Mouse (Mus musculus): ENCODE measurements around the gene Pacs2. TPM values are rescaled to one million over a fixed set of nuclear protein-coding genes. Genes with fewer than 3 reads are reported as not detected.

Gene Pacs2
- total RNA-seq, 2 experiments from 2014 or later = 62.8 to 68.0 TPM

DNA sequence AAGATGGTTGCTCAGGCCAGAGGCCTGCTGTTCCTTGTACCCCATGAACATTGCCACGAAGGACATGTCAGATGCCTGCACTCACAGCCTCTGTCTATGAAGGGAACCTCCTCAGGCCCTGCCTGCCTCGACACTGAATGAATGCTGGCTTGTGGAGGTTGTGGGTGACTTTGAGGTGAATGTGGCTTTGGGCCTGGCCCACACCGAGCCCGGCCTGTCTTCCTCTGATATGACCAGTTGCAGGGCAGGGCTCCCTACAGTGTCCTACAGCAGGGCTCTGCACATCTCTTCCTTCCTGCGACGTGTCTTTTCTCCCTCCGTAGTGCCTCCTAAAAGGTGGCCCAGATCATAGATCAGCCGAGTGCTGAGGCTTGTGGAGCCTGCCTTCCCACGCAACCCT lies 16.7 kb downstream of the Pacs2 start:
- H3K4me3 ChIP-seq = no peak overlapping the region
- no peak for TF ChIP-seq CTCF (IDR thresholded peaks at IDR 0.05)
- intact Hi-C loops (cut with DNase I) = no loop called here
- no peak overlapping the region for H3K27ac ChIP-seq
- no peak for DNase-seq (ENCODE audit: extremely low spot score in 1 of 2, low spot score in 2 of 2)

DNA sequence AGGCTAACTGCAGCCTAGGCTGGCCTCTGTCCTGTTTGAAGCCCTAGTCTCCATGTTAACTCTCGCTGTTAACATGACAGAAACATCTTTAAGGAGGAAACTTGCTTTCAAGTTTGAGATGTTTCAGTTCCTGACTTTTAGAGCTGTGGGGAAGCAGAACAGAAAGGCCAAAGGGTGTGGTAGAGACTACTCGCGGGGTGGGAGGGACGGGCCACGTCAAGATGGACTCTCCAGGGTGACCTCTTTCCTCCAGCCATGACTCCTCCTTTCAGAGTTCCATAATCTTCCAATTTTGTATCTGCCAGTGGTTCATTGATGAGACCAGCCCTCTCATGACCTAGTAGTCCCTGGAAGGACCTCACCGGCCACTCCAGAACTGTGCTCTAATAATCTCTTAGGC lies 17.1 kb downstream of the Pacs2 start:
- Histone ChIP-seq H3K4me3 (no peak overlapping the region), H3K27ac (no peak overlapping the region)
- no peak for DNase-seq (ENCODE audit: extremely low spot score in 1 of 2, low spot score in 2 of 2)
- intact Hi-C loops (cut with DNase I) = no loop called here
- TF ChIP-seq CTCF (IDR thresholded peaks at IDR 0.05) = no peak

DNA sequence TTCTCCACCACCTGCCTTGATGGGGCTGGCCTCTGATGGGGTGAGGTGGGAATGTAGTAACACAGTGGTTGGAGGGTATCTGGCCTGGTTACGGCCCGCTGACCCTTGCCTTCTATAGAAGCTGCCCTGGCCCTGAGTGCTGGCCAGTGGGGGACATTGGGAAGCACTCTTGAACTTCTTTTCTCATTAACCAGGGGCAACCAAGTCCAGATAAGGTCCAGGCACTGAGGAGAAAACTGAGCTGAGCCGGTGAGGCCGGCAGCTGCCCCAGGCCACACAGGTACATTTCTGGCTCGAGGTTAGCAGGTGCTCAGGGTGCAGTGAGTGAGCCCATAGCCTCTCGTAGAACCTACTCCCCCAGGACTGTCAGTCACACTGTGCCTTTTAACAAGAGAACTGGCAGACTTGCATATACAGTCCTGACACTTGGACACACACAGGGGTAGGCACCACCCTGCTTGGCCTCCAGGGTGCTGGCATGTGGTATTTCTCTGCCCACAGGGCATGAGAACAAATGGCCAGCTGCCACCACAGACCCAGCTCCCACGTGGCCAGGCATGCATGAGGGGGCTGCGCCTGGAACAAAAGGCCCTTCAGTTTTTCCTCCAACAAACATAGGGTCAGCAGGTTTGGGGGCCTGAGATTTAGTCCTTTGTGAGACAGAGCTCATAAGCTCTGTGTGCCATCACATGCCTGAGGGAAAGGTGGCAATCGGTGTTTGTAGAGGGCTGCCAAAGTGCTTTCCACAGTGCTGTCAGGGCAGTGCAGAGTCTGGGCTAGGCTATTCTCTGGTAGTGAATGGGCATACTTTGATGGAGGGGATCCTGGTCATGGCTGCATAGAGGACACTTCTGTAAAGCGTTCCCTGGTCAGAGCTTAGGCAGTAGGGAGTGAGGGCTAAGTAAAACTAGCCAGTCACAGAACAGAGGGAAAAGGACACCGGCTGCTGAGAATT lies 18.3 kb downstream of the Pacs2 start:
- H3K4me3 ChIP-seq = no peak overlapping the region
- peak overlapping the region; percentile 40; the same call in 1 of the 2 replicates for H3K27ac ChIP-seq
- TF ChIP-seq CTCF (IDR thresholded peaks at IDR 0.05) = no peak; the same call in 1 of the 2 replicates
- intact Hi-C loops (cut with DNase I) = no loop called here
- no peak for DNase-seq (ENCODE audit: extremely low spot score in 1 of 2, low spot score in 2 of 2)

DNA sequence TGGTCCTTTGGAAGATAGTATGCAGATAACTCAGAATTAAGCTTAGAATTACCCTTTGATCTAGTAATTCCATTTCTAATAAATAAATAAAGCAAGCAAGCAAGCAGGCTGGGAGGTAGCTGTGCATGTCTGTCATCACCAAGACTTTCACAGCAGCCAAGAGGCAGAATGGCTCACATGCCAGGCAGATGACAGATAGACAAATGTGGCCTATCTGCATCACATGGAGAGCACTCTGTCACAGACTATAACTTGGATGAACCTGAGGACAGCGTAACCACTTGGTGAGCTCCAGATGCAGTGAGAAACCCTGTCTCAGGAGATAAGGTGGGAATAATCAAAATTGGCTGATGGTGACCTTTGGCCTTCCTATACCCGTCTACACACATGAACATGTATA lies 20.8 kb downstream of the Pacs2 start:
- intact Hi-C loops (cut with DNase I) = no loop called here
- no peak overlapping the region for H3K27ac ChIP-seq
- no peak for TF ChIP-seq CTCF (IDR thresholded peaks at IDR 0.05)
- DNase-seq (ENCODE audit: extremely low spot score in 1 of 2, low spot score in 2 of 2) = no peak
- no peak overlapping the region for H3K4me3 ChIP-seq

DNA sequence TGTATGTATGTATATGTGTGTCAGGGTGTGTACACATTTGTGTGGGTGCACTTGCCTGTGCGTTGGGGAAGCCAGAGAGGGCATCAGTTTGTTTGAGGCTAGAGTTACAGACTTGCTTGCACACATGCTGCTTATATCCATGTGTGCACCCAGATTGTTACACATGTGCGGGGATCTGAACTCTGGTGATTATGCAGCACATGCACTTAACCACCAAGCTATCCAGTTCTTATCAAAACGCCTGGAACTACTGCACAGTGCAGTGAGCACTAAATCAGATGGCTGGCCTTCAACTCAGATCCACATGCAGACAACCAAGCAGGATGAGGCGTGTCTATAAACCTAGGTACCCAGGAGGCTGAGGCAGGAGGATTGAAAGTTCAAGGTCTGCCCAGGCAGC lies 22.7 kb downstream of the Pacs2 start:
- intact Hi-C loops (cut with DNase I) = no loop called here
- Histone ChIP-seq H3K4me3 (no peak overlapping the region), H3K27ac (no peak overlapping the region)
- TF ChIP-seq CTCF (IDR thresholded peaks at IDR 0.05) = no peak
- no peak for DNase-seq (ENCODE audit: extremely low spot score in 1 of 2, low spot score in 2 of 2)

DNA sequence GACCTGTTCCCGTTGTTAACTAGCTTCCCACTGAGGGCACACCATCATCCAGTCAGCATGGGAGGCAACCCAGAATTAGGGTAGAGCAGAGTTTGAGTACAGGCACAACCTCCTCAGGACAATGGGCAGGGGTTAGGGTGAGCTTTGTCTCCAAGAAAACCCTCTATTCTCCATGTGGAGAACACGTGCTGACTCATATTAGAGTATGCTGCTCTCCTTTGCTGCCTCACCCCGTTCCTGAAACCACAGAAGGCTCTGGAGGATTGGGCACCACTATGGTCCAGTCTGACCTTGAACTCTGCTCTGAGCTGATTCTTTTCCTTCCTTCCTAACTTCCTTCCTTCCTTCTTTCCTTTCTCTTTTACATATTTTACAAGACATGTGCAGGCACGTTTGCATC lies 24.1 kb downstream of the Pacs2 start:
- Histone ChIP-seq H3K4me3 (no peak overlapping the region), H3K27ac (no peak overlapping the region)
- no peak for TF ChIP-seq CTCF (IDR thresholded peaks at IDR 0.05)
- intact Hi-C loops (cut with DNase I) = no loop called here
- DNase-seq (ENCODE audit: extremely low spot score in 1 of 2, low spot score in 2 of 2) = no peak

DNA sequence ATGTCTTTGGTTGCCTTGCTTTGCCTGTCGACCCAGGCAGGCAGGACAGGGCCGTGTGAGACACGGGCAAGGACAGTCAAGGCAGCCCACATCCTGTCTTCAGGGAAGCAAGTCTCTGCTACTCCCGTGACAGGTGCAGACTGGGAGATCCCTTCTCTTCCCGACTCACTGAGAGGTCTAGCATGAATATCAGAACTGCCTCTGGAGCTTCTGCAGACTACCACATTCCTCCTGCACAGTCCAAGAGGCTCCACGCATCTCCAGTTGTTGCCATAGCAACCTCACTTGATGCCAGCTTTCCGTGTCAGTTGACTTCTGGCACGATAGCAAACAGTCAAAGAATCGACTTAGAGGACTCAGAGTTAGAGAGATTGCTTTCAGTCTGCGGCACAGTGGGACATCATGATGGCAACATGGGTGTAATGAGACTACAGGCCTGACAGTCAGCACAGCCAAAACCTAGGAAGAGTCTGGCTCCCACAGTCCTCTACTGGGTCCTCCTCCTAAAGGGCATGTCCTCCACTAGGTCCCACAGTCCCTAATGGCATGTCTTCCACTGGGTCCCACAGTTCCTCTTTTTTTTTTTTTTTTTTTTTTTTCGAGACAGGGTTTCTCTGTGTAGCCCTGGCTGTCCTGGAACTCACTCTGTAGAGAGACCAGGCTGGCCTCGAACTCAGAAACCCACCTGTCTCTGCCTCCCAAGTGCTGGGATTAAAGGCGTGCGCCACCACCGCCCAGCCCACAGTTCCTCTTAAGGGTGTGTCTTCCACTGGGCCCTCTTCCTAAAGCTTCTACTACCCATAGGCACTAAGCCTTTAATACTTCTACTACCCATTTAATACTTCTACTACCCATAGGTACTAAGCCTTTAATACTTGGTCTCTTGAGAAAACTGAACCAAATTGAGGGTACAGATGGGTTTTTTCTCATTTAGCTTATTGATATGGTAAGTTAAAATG lies 27.5 kb downstream of the Pacs2 start:
- Histone ChIP-seq H3K4me3 (no peak overlapping the region), H3K27ac (no peak overlapping the region)
- no peak for TF ChIP-seq CTCF (IDR thresholded peaks at IDR 0.05)
- intact Hi-C loops (cut with DNase I) = no loop called here
- DNase-seq (ENCODE audit: extremely low spot score in 1 of 2, low spot score in 2 of 2) = peak; percentile 24 to 50

DNA sequence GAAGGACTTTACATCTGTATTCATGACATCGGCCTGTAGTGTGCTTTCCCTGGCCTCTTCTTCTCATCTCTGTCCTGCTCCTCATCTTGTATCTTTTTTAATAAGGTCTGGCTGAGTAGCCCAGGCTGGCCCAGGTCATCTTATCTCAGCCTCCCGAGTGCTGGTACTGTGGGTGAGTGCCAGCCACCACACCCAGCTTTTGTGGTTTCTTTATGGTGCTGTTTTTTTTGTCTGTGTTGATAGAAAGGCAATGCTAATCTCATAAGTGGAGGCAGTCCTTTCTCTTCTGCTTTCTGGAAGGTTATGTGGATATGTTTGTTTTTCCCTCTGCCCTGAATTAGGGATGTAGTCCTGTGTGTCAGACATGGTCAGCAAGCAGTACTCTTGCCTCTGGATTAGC lies 28.2 kb downstream of the Pacs2 start:
- TF ChIP-seq CTCF (IDR thresholded peaks at IDR 0.05) = no peak
- Histone ChIP-seq H3K4me3 (no peak overlapping the region), H3K27ac (no peak overlapping the region)
- intact Hi-C loops (cut with DNase I) = no loop called here
- DNase-seq (ENCODE audit: extremely low spot score in 1 of 2, low spot score in 2 of 2) = no peak

DNA sequence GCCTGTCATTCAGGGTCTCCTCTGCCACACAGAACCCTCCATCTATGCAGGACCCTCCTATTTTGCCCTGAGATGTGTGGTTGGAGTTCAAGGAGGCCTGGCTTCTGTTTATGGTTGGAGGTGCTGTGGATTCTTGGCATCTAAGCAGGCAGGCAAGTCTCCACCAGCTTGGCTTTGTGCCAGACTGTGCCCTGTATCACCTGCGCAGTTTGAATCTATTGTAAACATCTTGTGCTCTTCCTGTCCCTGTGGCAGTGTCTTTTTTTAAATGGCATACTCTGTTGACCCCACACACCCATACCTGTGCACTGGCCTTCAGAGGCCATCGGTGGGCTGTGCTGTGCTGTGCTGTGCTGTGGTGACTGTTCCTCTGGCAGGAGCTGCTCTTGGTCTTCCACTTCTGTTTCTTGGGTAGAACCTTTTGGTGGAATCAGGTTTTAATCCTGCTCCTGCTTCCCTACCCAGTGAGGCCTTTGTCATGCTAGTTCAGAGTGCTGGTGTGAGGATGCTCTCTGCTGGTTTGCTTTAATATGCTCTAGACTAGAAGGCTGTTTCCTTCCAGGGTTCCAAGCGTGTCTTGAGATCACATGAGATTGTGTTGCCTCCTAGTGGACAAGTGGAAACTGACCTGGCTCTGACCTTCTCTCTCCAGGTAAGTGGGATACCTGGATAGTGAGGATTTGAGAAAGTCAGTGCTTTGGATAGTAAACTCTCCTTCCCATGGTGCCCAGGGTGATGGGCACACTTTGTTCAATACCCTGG lies 30.8 kb downstream of the Pacs2 start:
- Histone ChIP-seq H3K27ac (no peak overlapping the region), H3K4me3 (no peak overlapping the region)
- intact Hi-C loops (cut with DNase I) = loop anchor here (2.0 kb wide), 1 partner anchor 40 kb away; no protein-coding TSS in a partner anchor
- no peak for DNase-seq (ENCODE audit: extremely low spot score in 1 of 2, low spot score in 2 of 2)
- TF ChIP-seq CTCF (IDR thresholded peaks at IDR 0.05) = peak; percentile 63

DNA sequence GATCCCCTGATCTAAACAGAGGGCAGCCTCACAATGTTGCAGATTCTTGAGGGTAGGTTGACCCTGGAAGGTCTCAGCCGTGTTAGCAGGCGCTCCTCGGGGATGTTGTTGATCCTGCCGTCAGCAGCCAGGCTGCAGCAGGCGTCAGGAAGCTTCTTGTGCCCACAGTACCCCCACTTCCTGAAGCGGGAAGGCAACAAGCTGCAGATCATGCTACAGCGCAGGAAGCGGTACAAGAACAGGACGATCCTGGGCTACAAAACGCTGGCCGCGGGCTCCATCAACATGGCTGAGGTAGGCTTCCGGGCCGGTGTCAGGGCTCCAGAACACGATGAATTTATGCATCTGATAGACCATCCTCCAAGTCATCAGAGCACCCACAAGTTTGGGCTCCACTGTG lies 32.6 kb downstream of the Pacs2 start:
- no peak overlapping the region for H3K4me3 ChIP-seq
- no peak overlapping the region for H3K27ac ChIP-seq
- DNase-seq (ENCODE audit: extremely low spot score in 1 of 2, low spot score in 2 of 2) = no peak
- intact Hi-C loops (cut with DNase I) = no loop called here
- TF ChIP-seq CTCF (IDR thresholded peaks at IDR 0.05) = no peak

DNA sequence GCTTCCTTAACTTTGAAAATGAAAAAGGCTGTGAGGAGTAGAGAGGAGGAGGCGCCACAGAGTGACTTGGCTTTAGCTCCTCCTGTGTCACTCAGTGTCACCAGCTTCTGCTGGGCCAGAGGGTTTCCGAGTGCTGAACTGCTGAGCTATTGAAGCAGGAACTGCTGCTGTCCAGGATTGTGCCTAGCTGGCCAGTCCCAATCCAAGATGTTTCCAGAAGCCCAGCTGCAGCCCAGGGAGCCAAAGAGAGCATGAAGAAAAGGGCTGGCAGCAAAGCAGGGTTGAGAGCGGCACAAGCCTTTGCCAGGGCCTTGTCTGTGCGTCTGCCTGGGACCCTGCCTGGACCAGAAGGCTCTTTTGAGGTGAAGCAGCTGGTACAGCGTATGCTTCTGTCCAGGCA lies 33.8 kb downstream of the Pacs2 start:
- no peak for DNase-seq (ENCODE audit: extremely low spot score in 1 of 2, low spot score in 2 of 2)
- TF ChIP-seq CTCF (IDR thresholded peaks at IDR 0.05) = no peak

More for the DNA sequence above, 33.8 kb downstream of the Pacs2 start:
- H3K4me3 ChIP-seq = no peak overlapping the region
- no peak overlapping the region for H3K27ac ChIP-seq
- intact Hi-C loops (cut with DNase I) = no loop called here

Measured in left cerebral cortex, adult 2 months (tissue).